Mouse (Mus musculus) T-cell, adult 2 months (primary cell): Measurements from ENCODE around the gene Ssr1.

Experiments used
- DNase-seq: peaks from one replicate; pipeline ENCODE4 v3.0.0; 2022; ENCODE audit warnings: low spot score

The Ssr1 gene

DNA sequence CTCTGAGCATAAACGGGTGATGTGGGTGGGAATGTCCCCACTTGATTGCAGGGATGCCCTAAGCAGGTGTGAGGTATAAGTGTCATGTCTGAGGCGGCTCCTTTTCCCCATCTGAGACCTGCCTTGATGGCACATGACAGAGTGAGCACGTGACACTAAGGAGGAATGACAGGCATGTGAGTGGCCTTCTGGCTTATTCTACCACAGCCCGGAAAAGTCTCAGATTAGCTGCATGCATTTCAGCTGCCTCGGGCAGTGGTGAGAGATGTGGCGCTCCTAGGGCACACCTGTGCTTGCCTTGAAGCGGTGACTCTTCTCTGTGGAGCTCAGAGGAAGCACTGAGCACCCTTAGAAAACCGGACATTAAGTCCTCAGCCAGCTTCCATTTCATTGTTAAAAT is 48.6 kb downstream of the Ssr1 start:
- no peak for DNase-seq

DNA sequence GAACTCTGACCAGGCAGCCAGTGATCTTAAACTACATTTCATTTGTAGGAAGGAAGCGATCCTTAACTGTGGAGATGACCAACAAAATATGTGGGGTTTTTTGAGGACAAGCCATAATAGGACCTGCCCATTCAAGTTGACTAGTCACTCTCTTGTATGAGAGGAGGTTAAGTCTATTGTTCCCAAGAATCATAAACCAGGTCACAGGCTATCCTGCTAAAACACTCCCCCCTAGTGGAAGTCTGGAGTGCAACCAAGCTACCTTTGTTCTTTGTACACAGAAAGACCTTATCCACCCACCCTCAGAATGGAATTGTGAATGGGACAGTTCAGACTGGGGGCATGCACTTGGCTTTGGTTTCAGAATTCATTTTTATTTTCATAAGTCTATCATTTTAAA is 49.7 kb downstream of the Ssr1 start:
- no peak for DNase-seq

DNA sequence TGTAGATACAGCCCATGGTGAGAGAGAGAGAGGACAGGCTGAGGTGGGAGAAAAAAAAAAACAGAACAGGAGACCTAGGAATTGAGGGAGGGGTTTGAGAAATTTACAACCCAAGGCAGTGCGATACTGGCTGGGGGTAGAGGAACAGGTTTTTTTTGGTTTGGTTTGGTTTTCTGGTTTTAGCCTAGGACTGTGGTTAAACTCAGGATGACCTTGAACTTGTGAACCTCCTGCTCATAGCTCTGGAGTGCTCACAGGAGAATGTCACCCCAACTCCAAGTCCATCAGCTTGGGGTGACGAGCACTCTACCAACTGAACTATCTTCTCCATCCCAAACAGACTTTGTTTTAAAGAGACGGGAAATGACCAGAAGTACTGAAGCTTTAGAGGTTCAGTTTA is 50.6 kb downstream of the Ssr1 start:
- DNase-seq = no peak

DNA sequence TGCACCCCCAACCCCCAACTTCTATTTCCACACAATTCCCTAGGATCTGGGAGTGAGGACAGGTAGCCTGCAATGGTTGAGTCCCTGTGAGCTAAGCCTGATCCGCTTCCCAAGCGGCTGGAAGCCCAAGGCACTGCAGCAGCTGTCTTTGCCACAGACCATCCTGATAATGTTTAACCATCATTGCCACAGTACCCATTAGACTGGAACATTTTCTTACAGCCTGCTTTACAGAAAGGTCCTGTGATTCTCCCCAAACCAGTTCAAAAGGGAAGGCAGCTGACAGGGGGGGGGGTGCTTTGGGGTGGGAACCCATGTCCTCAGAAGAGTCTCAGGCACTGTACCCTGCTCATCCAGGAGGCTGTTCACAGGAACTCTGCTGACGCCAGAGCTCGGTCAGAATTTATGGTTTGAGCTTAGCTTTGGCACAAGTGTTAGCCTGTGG is 51.1 kb downstream of the Ssr1 start:
- no peak for DNase-seq

DNA sequence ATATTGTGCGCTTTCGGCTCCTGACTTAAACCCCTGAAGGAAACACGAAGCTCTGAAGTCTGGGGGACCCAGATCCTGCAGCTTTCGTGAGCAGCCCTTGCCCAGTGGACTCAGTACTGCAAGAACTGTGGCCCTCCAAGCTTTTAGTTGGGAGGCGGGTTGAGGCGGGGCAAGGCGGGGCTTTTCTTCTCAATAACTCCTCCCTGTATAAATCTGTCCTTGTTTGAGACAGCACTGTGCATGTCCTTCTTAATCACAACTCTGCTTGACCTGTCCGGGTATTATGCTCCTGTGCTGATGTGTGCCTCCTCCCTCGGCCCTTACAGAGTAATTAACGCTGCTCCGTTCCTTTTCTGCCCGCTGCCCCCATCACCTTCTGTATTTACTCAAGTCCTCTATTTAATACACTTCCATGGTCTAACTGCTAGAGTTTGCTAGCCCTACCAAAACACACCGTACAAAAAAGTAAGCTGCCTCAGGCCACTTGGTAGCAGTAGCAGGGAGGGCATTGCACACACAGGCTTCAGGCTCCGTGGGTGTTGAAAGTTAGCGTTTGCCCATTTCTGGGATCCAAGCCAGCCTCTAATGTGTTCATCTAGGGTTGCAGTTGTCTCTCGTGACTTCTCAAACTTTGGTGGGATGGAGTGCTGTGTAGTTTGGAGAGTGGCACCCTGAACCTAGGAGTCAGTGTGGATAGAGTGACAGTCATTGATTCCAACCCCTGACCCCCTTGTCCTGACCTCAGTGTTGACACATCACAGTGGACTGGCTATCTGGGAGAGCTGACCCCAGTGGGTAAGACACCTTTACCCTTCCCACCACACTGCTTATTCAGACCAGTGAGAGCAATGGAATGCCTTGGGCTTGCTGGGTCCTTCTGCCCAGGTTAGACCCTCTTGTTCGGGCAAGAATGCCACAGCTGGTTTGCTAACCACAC is 51.8 kb downstream of the Ssr1 start:
- no peak for DNase-seq

DNA sequence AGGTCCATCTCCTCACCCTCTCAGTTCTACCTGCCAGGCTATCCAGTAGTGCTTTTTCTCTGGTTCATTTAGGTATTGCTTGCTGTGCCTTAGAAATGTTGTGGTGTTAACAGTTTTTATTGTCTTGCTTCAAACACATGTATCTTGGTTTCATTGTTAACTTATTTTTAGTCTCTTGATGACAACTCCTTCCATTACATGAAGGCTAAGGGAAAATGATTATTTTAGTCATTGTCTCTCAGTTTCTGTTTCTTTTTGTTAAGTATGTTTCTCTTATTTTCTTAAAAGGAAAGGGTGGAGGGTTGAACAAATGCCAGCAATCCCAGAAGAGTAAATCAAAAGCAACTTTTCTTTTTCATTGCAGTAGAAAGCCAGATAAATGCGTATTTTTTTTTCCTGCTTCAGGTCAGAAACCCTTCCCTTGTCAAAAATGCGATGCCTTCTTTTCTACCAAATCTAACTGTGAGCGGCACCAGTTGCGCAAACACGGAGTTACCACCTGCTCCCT is 52.8 kb downstream of the Ssr1 start:
- DNase-seq = no peak

DNA sequence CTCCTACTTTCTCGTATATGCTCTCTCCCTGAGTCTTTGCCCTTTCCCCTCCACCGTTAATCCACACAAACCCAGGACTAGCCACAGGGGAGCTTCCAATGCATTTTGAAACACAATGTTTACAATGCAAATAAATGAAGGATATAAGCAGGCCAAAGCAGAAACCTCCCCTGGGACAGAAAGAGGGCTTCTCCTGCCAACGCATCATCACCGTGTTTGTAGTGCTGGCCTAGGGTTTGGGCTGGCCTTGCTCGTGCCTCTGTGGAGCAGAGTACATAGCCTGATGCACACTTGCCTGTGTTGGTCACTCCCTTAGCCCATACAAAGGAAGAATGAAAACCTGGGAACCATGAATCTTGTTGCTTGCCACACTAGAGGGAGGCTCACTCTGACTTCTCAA is 53.4 kb downstream of the Ssr1 start:
- DNase-seq = no peak

DNA sequence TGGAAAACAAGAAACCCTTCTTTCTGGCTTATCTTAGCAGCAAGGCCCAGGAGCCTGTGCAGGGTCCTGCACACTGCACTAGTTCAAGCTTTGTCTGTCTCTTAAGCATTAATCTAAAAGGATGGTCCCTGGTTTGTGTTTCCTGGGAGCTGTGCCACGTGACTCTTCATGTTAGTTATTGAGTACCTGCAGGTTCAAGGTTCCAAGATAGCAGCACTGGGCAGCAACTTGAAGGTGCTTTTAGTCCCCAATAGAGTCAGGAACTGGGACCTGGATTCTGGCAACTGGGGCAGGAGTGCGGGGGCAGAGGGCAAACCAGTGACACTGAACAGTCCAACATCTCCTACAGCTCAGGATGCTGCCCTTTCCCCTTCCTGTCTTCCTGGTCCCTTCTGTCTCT is 53.9 kb downstream of the Ssr1 start:
- no peak for DNase-seq

DNA sequence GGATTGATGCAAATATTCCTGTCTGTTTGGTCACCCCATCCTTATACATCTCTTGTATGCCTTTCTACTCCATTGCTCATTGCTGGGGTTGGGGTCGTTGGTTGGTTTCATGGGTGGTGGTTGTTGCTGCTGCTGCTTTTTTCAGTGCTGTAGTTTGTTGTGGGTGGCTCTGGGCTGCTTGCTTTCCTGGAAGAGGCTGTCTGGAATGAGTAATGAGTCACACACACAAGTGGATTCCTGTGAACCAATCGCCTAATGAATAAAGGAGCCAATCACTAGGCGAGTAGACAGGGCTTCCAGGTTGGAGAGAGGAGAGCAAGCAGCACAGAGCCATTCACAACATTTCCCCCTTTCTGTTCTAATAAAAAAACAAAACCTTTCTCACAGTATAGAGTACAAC is 57.7 kb downstream of the Ssr1 start:
- DNase-seq = no peak

DNA sequence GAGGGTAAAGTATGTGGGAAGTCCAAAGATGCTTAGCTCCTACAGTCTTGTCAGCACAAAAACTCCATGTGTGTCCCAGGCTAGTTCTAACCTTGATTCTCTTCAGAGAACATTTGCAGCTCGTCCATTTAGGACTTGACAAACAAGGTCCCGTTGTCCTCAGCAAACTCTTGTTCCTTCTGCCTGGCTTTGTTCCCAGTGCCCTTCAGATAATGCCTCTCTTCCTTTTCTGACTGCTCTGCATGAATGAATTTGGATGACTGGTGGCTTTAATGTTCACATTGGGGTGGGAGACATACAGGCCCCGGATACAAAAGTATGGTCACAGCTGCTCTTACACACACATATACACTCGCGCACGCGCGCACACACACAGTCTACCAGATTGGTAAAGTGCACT is 59.1 kb downstream of the Ssr1 start:
- no peak for DNase-seq

DNA sequence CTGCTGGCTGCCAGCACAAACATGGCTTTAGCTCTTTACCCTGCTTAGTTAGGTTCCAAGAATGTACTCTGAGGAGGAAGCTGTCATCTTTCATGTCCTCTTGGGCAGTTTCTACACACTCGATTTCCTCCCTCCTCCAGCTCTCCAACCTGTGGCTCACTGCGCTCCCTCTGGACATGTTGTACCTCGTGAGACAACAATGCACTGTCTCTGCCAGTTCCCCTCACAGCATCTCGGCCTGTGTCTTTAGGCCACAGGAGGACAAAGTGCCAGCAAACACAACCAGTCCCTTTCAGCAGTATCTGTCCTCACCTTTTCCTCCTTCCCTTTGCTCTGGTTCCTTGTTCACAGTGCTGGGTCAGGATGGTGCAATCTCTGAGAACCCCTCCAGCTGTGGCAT is 59.9 kb downstream of the Ssr1 start:
- DNase-seq = no peak

DNA sequence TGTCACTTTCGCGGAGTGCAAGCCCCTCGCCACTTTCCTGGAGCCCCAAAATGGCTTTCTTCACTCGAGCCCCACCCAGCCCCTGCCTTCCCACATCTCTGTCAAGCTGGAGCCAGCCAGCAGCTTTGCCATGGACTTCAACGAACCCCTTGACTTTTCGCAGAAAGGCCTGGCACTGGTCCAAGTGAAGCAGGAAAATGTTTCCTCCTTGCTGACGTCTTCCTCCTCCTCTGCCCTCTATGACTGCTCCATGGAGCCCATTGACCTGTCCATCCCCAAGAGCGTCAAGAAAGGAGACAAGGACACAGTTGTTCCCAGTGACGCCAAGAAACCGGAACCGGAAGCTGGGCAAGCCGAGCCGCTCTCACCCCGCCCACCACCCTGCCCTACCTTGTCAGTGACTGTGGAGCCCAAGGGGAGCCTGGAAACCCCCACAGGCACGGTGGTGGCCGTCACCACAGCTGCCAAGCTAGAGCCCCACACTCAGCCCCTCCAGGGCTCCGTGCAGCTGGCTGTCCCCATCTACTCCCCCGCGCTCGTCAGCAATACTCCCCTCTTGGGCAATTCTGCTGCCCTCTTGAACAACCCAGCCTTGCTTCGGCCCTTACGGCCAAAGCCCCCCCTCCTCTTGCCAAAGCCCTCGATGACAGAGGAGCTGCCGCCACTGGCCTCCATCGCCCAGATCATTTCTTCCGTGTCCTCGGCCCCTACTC is 62.7 kb downstream of the Ssr1 start:
- no peak for DNase-seq

DNA sequence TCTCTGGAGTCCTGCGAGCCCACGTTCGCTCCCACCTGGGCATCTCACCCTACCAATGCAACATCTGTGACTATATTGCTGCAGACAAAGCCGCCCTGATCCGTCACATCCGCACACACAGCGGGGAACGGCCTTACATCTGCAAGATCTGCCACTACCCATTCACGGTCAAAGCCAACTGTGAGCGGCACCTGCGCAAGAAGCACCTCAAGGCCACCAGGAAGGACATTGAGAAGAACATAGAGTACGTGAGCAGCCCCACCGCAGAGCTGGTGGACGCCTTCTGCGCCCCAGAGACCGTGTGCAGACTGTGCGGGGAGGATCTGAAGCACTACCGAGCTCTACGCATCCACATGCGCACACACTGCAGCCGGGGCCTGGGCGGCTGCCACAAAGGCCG is 63.4 kb downstream of the Ssr1 start:
- DNase-seq = no peak

DNA sequence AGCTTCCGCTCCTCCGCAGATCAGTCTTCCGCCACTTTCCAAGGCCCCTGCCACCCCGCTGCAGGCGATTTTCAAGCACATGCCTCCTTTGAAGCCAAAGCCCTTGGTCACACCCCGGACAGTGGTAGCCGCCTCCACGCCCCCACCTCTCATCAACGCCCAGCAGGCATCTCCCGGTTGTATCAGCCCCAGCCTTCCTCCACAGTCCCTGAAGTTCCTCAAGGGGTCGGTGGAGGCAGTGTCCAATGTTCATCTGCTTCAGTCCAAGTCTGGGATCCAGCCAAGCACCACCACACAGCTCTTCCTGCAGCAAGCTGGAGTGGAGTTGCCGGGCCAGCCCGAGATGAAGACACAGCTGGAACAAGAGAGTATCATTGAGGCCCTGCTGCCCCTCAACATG is 63.9 kb downstream of the Ssr1 start:
- no peak for DNase-seq

DNA sequence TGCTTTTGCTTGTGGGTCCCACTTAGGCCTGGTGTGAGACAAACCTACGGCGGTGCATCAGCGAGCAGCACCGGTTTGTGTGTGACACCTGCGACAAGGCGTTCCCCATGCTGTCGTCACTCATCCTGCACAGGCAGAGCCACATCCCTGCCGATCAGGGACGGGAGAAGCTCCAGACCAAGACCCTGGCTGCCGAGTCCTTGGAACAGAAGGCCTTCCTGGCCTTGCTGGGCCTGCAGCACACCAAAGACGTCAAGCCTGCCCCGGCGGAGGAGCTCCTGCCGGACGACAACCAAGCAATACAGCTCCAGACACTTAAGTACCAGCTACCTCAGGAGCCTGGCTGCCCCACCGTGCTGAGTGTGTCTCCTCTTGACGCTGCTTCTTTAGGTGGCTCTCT is 64.5 kb downstream of the Ssr1 start:
- no peak for DNase-seq

DNA sequence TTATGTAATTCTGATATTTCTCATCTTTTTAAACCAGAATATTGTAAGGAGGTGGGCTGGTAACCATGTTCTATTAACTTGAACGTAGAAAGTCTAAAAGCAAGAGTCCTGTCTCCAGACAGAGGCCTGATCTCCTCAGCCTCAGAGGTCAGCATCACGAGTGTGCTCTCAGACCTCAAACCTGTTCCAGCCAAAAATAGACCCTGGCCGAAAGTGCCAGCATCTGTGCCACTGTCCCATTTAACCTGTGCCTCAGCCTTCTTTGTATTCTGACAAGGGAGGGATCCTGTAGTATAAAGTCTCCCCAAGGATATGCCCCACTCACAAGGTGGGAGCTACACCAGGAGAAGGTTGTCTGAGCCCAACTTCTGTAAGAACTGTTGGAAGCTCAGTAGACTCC is 67.6 kb downstream of the Ssr1 start:
- DNase-seq = no peak

DNA sequence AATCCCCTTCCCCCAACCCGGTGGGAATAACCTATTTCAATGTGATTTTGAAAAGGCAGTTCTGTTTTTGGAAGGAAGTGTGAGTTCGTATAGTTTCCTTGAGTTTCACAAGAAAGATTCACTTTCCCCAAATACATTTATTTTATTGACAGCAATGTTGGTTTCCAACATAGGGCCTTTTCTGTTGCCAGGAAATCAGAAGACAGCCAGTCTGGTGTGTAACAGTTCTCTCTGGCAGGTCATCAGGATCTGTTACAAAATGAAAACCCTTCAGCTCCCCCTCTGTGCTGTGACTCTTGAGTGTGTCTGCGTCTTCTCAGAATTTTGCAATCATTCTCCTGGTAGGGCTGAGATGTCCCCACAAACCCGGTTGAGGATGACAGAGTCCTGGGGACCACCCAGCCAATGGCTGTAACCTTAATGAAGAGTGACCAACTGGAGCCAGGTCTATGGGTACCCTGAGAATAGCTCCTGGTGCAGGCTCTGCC is 69.5 kb downstream of the Ssr1 start:
- no peak for DNase-seq

DNA sequence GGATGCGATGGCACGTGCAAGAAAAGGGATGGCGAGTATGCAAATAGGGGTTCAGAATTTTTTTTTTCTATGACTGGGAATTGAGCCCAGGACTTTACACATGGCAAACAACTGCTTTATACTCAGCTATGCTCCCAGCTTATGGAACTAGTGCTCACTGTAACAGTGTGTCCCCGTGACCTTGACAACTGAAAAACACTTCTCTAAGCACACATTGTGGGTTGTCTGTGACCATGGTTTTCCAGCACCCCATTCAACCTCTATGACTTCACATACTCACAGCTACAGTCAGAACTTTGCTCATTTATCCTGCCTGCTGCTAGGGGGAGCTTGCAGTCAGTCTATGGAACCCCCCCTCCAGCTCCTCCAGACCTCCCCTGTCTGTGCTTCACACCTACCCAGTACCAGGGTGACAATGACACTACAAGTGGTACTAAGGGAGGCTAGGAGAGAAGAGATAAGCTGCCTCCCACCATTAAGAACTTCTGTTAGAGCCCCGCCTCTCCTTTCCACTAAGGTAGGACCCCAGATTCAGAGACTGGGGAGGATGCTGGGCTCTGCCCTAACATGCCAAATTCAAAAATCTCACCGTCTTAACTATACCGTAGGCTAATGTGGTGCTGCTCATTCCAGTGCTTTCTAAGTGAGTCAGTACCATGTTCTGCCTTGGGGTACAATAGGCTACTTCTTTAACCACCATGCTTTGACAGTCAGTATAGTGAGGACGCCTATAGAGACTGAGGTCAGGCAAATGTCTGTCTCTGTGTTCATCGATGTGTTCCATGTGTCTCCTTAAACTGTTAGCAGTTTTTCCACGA is 70.2 kb downstream of the Ssr1 start:
- no peak for DNase-seq

DNA sequence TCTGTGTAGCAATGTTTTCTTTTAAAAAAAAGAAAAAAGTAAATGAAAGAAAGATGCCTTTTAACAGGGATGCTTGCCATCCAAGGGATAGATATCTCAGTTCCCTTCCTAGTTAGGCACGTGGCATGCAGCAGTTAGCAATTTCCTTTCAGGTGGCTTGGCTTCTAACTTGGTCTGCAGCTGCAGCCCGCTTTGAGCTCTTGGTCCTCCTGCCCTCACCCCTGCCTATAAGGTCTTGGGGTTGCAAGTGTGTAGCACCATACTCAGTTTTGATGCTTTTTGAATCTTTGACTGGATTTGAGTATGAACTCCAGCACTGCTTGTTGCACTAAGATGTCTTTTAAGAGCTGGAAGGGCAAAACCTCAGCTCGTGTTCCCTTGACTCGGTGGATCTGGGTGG is 70.9 kb downstream of the Ssr1 start:
- DNase-seq = no peak

DNA sequence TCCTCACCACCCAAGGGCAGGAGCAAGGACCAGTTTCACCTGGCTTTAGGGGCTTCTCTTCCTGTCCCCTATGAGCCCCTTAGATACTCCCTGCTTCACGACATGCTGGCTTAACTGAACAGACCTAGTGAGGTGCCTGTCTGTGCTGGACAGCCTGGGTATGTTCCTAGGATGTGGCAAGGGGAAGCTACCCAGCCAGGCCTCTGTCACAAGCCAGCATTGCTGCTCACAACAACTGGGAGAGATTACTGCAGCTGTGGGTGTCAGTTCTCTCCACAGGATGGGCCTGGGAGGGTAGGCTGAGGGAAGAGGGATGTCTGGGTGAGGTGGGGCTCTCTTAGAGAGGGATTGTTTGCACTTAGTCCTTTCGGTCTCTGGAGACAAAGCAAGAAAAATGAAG is 73.3 kb downstream of the Ssr1 start:
- no peak for DNase-seq

DNA sequence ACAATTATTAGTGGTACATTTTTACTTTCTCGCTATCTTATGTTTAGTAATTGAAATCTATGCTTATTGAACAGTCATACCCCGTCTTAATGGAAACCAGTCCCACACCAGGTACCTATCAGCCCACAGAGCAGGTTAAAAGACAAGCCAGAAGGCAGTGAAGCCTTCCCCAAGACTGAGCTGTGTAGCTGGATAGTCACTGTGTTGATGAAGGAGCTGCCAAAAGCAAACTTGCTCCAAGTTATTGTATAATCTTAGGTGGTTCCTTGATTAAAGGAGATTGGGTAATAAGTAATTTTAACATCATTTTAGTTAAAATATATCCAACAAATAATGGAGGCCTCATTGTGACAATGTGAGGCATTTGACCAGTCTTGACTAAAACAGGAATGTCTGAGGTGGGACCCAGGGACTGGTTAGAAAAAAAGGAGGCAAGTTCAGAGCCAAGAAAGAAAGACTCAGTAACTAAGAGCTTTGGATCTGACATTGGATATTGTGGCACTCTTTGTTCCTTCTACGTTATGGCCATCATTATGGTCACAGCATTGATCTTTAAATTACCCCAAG is 74.2 kb downstream of the Ssr1 start:
- no peak for DNase-seq
